Mouse (Mus musculus): ENCODE results near the gene Cacybp. TPM values are rescaled to one million over a fixed set of nuclear protein-coding genes. Genes with fewer than 3 reads are reported as not detected.

The Cacybp gene
- polyA plus RNA-seq, 1 experiment from 2014 or later, result 268 TPM

GRCm38 (mm10) chr1:160153480-160153879 lies 59.2 kb downstream of the Cacybp start, which contains the start of gene Tnn:
TSS of gene Tnn (minus strand) at chr1:160153580.
- no peak within 1 kb of the TSS for H3K4me3 ChIP-seq
- 80% methylated on average over 8 of the region's 8 CpGs for WGBS
- no peak within 1 kb of the TSS for H3K9ac ChIP-seq (replicated peaks)
- H3K36me3 ChIP-seq, result no peaks in the 10 kb centered on the region
- H3K4me2 ChIP-seq (replicated peaks), result no peak within 1 kb of the TSS
- 0 out of 2 replicates have a peak, but pooled peaks cover 7% of the 10 kb centered on the region for H3K4me1 ChIP-seq
- no peaks in the 10 kb centered on the region for H3K9me3 ChIP-seq
- H3K27ac ChIP-seq (replicated peaks), result no peak within 1 kb of the TSS
- H3K27me3 ChIP-seq, result no peaks in the 10 kb centered on the region
- ATAC-seq (ENCODE audit: low FRiP score, low read depth), result no peak

Other genes with a start within 250 kb of the Cacybp start
- gene 4930523C07Rik, start 168.5 kb downstream of the Cacybp start, polyA plus RNA-seq (2016; fragmentation: Nextera tagmentation; extraction: Ambion mirVana), result 1.6 and 2.7 TPM in 2 replicates
- gene Tnn, start 59.3 kb downstream of the Cacybp start, polyA plus RNA-seq (2016; fragmentation: Nextera tagmentation; extraction: Ambion mirVana), result 0.11 and 0.13 TPM in 2 replicates
- 215 and 217 TPM in 2 replicates for gene Mrps14, start 17.7 kb downstream of the Cacybp start, polyA plus RNA-seq (2016; fragmentation: Nextera tagmentation; extraction: Ambion mirVana)

Measured in midbrain, embryonic 12.5 days (tissue).